Mouse (Mus musculus): ENCODE measurements around the gene Nagk. TPM values are rescaled to one million over a fixed set of nuclear protein-coding genes. Genes with fewer than 3 reads are reported as not detected.
A peak's percentile ranks its signal among the peaks of the same experiment; 100 is the strongest.
"Not testable (repeated sequence)": the region's sequence is repeated elsewhere in the genome, so short reads cannot be mapped to it uniquely, and the experiment has no call there.

The Nagk gene
- total RNA-seq (2021) (10 to 100 TPM; 39.9 to 46.9 TPM), polyA plus RNA-seq (2012; rRNA removed) (23.2 and 29.4 TPM in 2 replicates)
- long read RNA-seq, transcript Nagk-201 (10 exons, 1,405 nt): major isoform, 22 of 49 reads
- long read RNA-seq, transcript Nagk-206 (10 exons, 1,049 nt): minor isoform, 9 of 49 reads
- long read RNA-seq, partial matches to known transcripts: 9 of 49 reads
- long read RNA-seq, other reads (novel, unspliced or antisense): 3 of 49 reads

- DNase-seq: peak; percentile 95
Measured at GRCm38 (mm10) chr6:83794760-83795296, at the start of gene Nagk. Gene Nagk (plus strand): TSS chr6:83794982.

- DNase-seq: no peak
Measured at GRCm38 (mm10) chr6:83745466-83745865, 49.3 kb upstream of the Nagk start.

- no peak for DNase-seq
Measured at GRCm38 (mm10) chr6:83749286-83749685, 45.5 kb upstream of the Nagk start.

GRCm38 (mm10) chr6:83750171-83750684, 44.6 kb upstream of the Nagk start:
- DNase-seq: peak; percentile 42

- no peak for DNase-seq
Measured at GRCm38 (mm10) chr6:83756051-83756450, 38.7 kb upstream of the Nagk start.

GRCm38 (mm10) chr6:83762344-83762743, 32.4 kb upstream of the Nagk start, which contains the start of gene Ankrd53:
Gene Ankrd53 (plus strand): TSS chr6:83762644.
- no peak for DNase-seq

GRCm38 (mm10) chr6:83762880-83763431, 31.8 kb upstream of the Nagk start:
- peak; percentile 54 for DNase-seq

- DNase-seq: no peak
Measured at GRCm38 (mm10) chr6:83766982-83767381, 27.8 kb upstream of the Nagk start.

- no peak for DNase-seq
Measured at GRCm38 (mm10) chr6:83768485-83768884, 26.3 kb upstream of the Nagk start.

- DNase-seq: no peak
Measured at GRCm38 (mm10) chr6:83774126-83774525, 20.7 kb upstream of the Nagk start.

- DNase-seq: no peak
Measured at GRCm38 (mm10) chr6:83774781-83775563, 19.8 kb upstream of the Nagk start.

GRCm38 (mm10) chr6:83775638-83776293, 19.0 kb upstream of the Nagk start, which contains the start of gene Tex261:
Gene Tex261 (minus strand): TSS chr6:83775813.
- peak; percentile 97 for DNase-seq

GRCm38 (mm10) chr6:83778306-83778705, 16.5 kb upstream of the Nagk start:
- DNase-seq: peak; percentile 86

- DNase-seq: peak; percentile 77
Measured at GRCm38 (mm10) chr6:83779026-83779425, 15.8 kb upstream of the Nagk start.

- DNase-seq: no peak
Measured at GRCm38 (mm10) chr6:83786426-83786825, 8.4 kb upstream of the Nagk start.

- DNase-seq: no peak
Measured at GRCm38 (mm10) chr6:83788554-83788953, 6.2 kb upstream of the Nagk start.

GRCm38 (mm10) chr6:83790533-83790932, 4.2 kb upstream of the Nagk start:
- not testable (repeated sequence) for DNase-seq

- DNase-seq: no peak
Measured at GRCm38 (mm10) chr6:83791251-83791890, 3.4 kb upstream of the Nagk start.

- peak; percentile 58 for DNase-seq
Measured at GRCm38 (mm10) chr6:83795492-83795900, 714 bp downstream of the Nagk start.

GRCm38 (mm10) chr6:83796686-83797085, 1.9 kb downstream of the Nagk start:
- no peak for DNase-seq

- no peak for DNase-seq
Measured at GRCm38 (mm10) chr6:83802033-83802432, 7.3 kb downstream of the Nagk start.
